Mouse (Mus musculus) gastrocnemius, adult 2 months (tissue): Measurements from ENCODE around the gene Fnip2. TPM values are rescaled to one million over a fixed set of nuclear protein-coding genes. Genes with fewer than 3 reads are reported as not detected.

ENCODE experiments used
- DNase-seq: peaks from one replicate; pipeline ENCODE4 v3.0.0; 2022
- H3K27ac ChIP-seq: fragments of 200-600 bp; 2 replicates; pipeline ENCODE4 v1.8.1; 2022; ENCODE audit warnings: mild to moderate bottlenecking
- H3K4me3 ChIP-seq: fragments of 200-600 bp; 2 replicates; pipeline ENCODE4 v1.8.1; 2022; ENCODE audit warnings: mild to moderate bottlenecking, moderate library complexity
- CTCF ChIP-seq: fragments of 200-600 bp; IDR thresholded peaks from 2 replicates; pipeline ENCODE4 v1.8.1; 2022; ENCODE audit warnings: antibody characterized with exemption, mild to moderate bottlenecking, moderate library complexity
- intact Hi-C: fragments of 180-260 bp; cut with DNase I; formaldehyde crosslinking; loops from one replicate; pipeline ENCODE4 v1.15.1; 2025
- total RNA-seq, 2 experiments: library from RNA; stranded (reverse); gene quantifications; 2 replicates each; pipeline ENCODE4 v1.2.3; 2021

The Fnip2 gene
- total RNA-seq, 2 experiments from 2014 or later, result 3.5 to 5.0 TPM

- no peak overlapping the region for H3K27ac ChIP-seq
- intact Hi-C loops, result no loop called here
- no peak for TF ChIP-seq CTCF
- no peak overlapping the region for H3K4me3 ChIP-seq
- no peak for DNase-seq
Observed at GRCm38 (mm10) chr3:79410629-79410995, 157.0 kb downstream of the Fnip2 start.

- no peak overlapping the region for H3K4me3 ChIP-seq
- intact Hi-C loops, result no loop called here
- no peak for TF ChIP-seq CTCF
- no peak for DNase-seq
- H3K27ac ChIP-seq, result no peak overlapping the region
Observed at GRCm38 (mm10) chr3:79409927-79410628, 157.5 kb downstream of the Fnip2 start.

GRCm38 (mm10) chr3:79408546-79408945, 159.1 kb downstream of the Fnip2 start:
- Histone ChIP-seq H3K27ac (no peak overlapping the region), H3K4me3 (no peak overlapping the region)
- intact Hi-C loops, result no loop called here
- DNase-seq, result no peak
- TF ChIP-seq CTCF, result no peak

Other genes with a start within 250 kb of the Fnip2 start
- not detected for gene Gm17359, start 231.1 kb downstream of the Fnip2 start, total RNA-seq
- gene Ppid, start 23.5 kb upstream of the Fnip2 start, total RNA-seq, result 10 to 100 TPM; 38.8 to 55.8 TPM
- gene 4930579G24Rik, start 61.3 kb upstream of the Fnip2 start, total RNA-seq, result 1 to 10 TPM in 1 of 2 experiments, under 1 TPM in 1; 0.79 to 1.1 TPM
- 100 to 1,000 TPM in 1 of 2 experiments, 10 to 100 TPM in 1; 91.6 to 159 TPM for gene Etfdh, start 61.7 kb upstream of the Fnip2 start, total RNA-seq
- not detected for gene Rxfp1, start 170.1 kb upstream of the Fnip2 start, total RNA-seq